12 mouse cellular contexts compared by ENCODE assay signal in genomic region chr11:44525765-44526164, GRCm38 (mm10). TPM values are rescaled to one million over a fixed set of nuclear protein-coding genes. Genes with fewer than 3 reads are reported as not detected.
A peak's percentile ranks its signal among the peaks of the same experiment; 100 is the strongest.
DNase-seq lines count a peak whose midpoint lies in the region; ATAC-seq and TF ChIP-seq lines count a peak whose summit lies in the region.
"Had no signal": no experiment of that assay in that cellular context is flagged by ENCODE, and none has a peak within 500 bp of the region (broad histone marks: within the 10 kb centered on the region; RNA-seq: fewer than 3 reads in every experiment).

No protein-coding gene starts in this region.

- H3K36me3 ChIP-seq in kidney, postnatal 0 days (ENCODE audit: insufficient read depth, low read length): peaks cover 9% of the 10 kb centered on the region; the same call in 1 of the 2 replicates

- peak; percentile 29; the same call in 1 of the 2 replicates for TF ChIP-seq CTCF in kidney, postnatal 0 days (IDR thresholded peaks at IDR 0.05; ENCODE audit: low read depth)
- peak; percentile 21; the same call in 1 of the 2 replicates for TF ChIP-seq CTCF in bone marrow, adult 2 months (IDR thresholded peaks at IDR 0.05; ENCODE audit: control insufficient read depth, insufficient read depth, low read length)

- 80% methylated on average over 4 of the region's 4 CpGs for WGBS in kidney, postnatal 0 days
- 83% methylated on average over 4 of the region's 4 CpGs for WGBS in bone marrow, adult 2 months

- TF ChIP-seq POLR2A in bone marrow, adult 2 months (IDR thresholded peaks at IDR 0.05; ENCODE audit: borderline replicate concordance, control insufficient read depth, low read depth, low read length): no peak

- no peak overlapping the region for H3K27ac ChIP-seq in kidney, postnatal 0 days
- no peak overlapping the region for H3K27ac ChIP-seq in bone marrow, adult 2 months (ENCODE audit: control insufficient read depth, insufficient read depth, low read depth, low read length, poor library complexity)

- H3K9ac ChIP-seq in kidney, postnatal 0 days (ENCODE audit: low read depth, low read length): no peak overlapping the region

- H3K9me3 ChIP-seq in kidney, postnatal 0 days (replicated peaks; ENCODE audit: low read length): no peaks in the 10 kb centered on the region
- H3K9me3 ChIP-seq: megakaryocyte, embryonic 14.5 days had no signal

- no peaks in the 10 kb centered on the region for H3K27me3 ChIP-seq in kidney, postnatal 0 days (ENCODE audit: insufficient read depth, low read length)
- H3K27me3 ChIP-seq: megakaryocyte, embryonic 14.5 days had no signal

- ATAC-seq in kidney, postnatal 0 days (replicated peaks; ENCODE audit: low FRiP score, low read depth): no peak
- ATAC-seq: forebrain, embryonic 16.5 days had no signal

- intact Hi-C loops in heart, postnatal 25 days (cut with DNase I): no loop called here

- H3K4me3 ChIP-seq in kidney, postnatal 0 days (replicated peaks; ENCODE audit: low read depth, low read length): no peak overlapping the region
- no peak overlapping the region for H3K4me3 ChIP-seq in bone marrow, adult 2 months (replicated peaks; ENCODE audit: control insufficient read depth, low read depth, low read length)
- H3K4me3 ChIP-seq: megakaryocyte, embryonic 14.5 days had no signal

- H3K4me1 ChIP-seq in kidney, postnatal 0 days (replicated peaks; ENCODE audit: insufficient read depth, low read length): 0 out of 2 replicates have a peak, but pooled peaks cover 6% of the 10 kb centered on the region
- peaks cover 8% of the 10 kb centered on the region; the same call in 1 of the 2 replicates for H3K4me1 ChIP-seq in bone marrow, adult 2 months (ENCODE audit: control insufficient read depth, insufficient read depth, low read length)

- DNase-seq in kidney, postnatal 0 days (ENCODE audit: low spot score): no peak
- no peak for DNase-seq in kidney, postnatal 36 days
- DNase-seq in 3T3-L1 (ENCODE audit: low read depth, low spot score): peak; percentile 43
- peak; percentile 68 for DNase-seq in B cell, adult 2 months
- no peak for DNase-seq in heart, postnatal 25 days (ENCODE audit: low spot score)
- no peak for DNase-seq in kidney, adult 8-10 months
- DNase-seq: adrenal gland, adult 8-10 months; heart, postnatal 4 days; kidney, adult 18-20 months had no signal

- no peak overlapping the region for H3K4me2 ChIP-seq in kidney, postnatal 0 days (ENCODE audit: low read length)

RNA-seq across cellular contexts. Expression of gene Rnf145, which starts 7.0 kb away (rescaled TPM):
- 51.8 and 61.4 TPM in 2 replicates for polyA plus RNA-seq in kidney, postnatal 0 days (2015; fragmentation: Nextera tagmentation; extraction: Ambion mirVana)
- 35.4 and 48.7 TPM in 2 replicates for polyA plus RNA-seq in bone marrow, adult 2 months (2011; ENCODE audit: insufficient read depth, insufficient read length, low replicate concordance, missing spikeins)
- total RNA-seq in heart, postnatal 25 days (2021): 10 to 100 TPM; 13.8 to 19.8 TPM

RNA-seq across cellular contexts. Expression of gene Ublcp1, which starts 55.5 kb away (rescaled TPM):
- 71.6 and 74.9 TPM in 2 replicates for polyA plus RNA-seq in kidney, postnatal 0 days (2015; fragmentation: Nextera tagmentation; extraction: Ambion mirVana)
- 42.2 and 52.5 TPM in 2 replicates for polyA plus RNA-seq in bone marrow, adult 2 months (2011; ENCODE audit: insufficient read depth, insufficient read length, low replicate concordance, missing spikeins)
- 10 to 100 TPM; 36.9 to 48.7 TPM for total RNA-seq in heart, postnatal 25 days (2021)

Comparison
In these comparisons a context has a peak if more than half of its experiments do, and no peak if none do; other contexts are left out.
1. DNase-seq: peak in 3T3-L1 (single experiment) and B cell, adult 2 months (2 of 2); none in kidney, postnatal 0 days (single experiment), kidney, postnatal 36 days (0 of 2), heart, postnatal 25 days (single experiment) and kidney, adult 8-10 months (0 of 2).